8 mouse cellular contexts compared by ENCODE assay signal in the genomic region with DNA sequence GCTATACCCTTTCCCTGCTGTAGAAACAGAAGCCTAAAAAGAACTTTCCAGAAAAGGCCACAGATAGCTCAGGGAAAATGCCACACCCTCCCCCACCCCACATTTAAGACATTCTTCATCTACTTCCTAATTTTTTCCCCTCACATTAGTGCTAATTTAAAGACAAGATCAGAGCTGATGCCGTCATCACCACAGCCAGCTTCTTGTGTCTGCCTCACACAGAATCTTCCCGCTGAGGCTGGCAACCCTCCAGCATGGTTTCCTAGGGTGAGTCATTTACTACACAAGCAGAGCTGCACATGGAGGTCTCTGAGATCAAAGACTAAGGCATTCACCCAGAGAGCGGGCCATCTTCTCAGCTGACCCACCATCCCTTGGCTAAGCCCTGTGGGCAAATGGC. TPM values are rescaled to one million over a fixed set of nuclear protein-coding genes. Genes with fewer than 3 reads are reported as not detected.
A peak's percentile ranks its signal among the peaks of the same experiment; 100 is the strongest.
DNase-seq lines count a peak whose midpoint lies in the region; ATAC-seq lines count a peak whose summit lies in the region.

No protein-coding gene starts in this region.

- no peak overlapping the region for H3K9ac ChIP-seq in forebrain, embryonic 13.5 days
- no peak overlapping the region for H3K9ac ChIP-seq in midbrain, embryonic 16.5 days (ENCODE audit: low read depth, low read length)

- ATAC-seq in frontal cortex, adult (ENCODE audit: low TSS enrichment), result peak; percentile 67
- no peak for ATAC-seq in forebrain, embryonic 13.5 days
- ATAC-seq in midbrain, embryonic 16.5 days, result no peak

- H3K27me3 ChIP-seq in forebrain, embryonic 13.5 days, result no peaks in the 10 kb centered on the region
- H3K27me3 ChIP-seq in midbrain, embryonic 16.5 days (ENCODE audit: control insufficient read depth, insufficient read depth, low read depth, low read length), result no peaks in the 10 kb centered on the region

- no peak overlapping the region for H3K4me3 ChIP-seq in forebrain, embryonic 13.5 days
- no peak overlapping the region for H3K4me3 ChIP-seq in midbrain, embryonic 16.5 days (ENCODE audit: low read depth, low read length)

- DNase-seq in kidney, postnatal 4 days, result peak; percentile 67 to 78
- DNase-seq in kidney, adult 18-20 months, result no peak
- peak; percentile 88 to 94 for DNase-seq in adrenal gland, adult (ENCODE audit: inconsistent age in 2 of 2, low spot score in 1 of 2)
- DNase-seq in lung, postnatal 14 days, result peak; percentile 69
- DNase-seq in spleen, adult 12 weeks (ENCODE audit: low spot score), result no peak

- WGBS in forebrain, embryonic 13.5 days, result 57% methylated on average over 3 of the region's 3 CpGs
- 34% methylated on average over 3 of the region's 3 CpGs for WGBS in midbrain, embryonic 16.5 days

- no peaks in the 10 kb centered on the region for H3K4me1 ChIP-seq in forebrain, embryonic 13.5 days
- no peaks in the 10 kb centered on the region; the same call in 1 of the 2 replicates for H3K4me1 ChIP-seq in midbrain, embryonic 16.5 days (ENCODE audit: control insufficient read depth, insufficient read depth, low read length)

- no peaks in the 10 kb centered on the region; the same call in 1 of the 2 replicates for H3K9me3 ChIP-seq in forebrain, embryonic 13.5 days (replicated peaks)
- no peaks in the 10 kb centered on the region for H3K9me3 ChIP-seq in midbrain, embryonic 16.5 days (replicated peaks; ENCODE audit: control insufficient read depth, low read length, poor library complexity, severe bottlenecking)

- no peak overlapping the region for H3K27ac ChIP-seq in forebrain, embryonic 13.5 days
- H3K27ac ChIP-seq in midbrain, embryonic 16.5 days (ENCODE audit: low read length), result no peak overlapping the region

- H3K36me3 ChIP-seq in forebrain, embryonic 13.5 days (ENCODE audit: poor library complexity, severe bottlenecking), result no peaks in the 10 kb centered on the region
- H3K36me3 ChIP-seq in midbrain, embryonic 16.5 days (ENCODE audit: control insufficient read depth, insufficient read depth, low read length), result no peaks in the 10 kb centered on the region

- H3K4me2 ChIP-seq in forebrain, embryonic 13.5 days, result no peak overlapping the region
- H3K4me2 ChIP-seq in midbrain, embryonic 16.5 days (ENCODE audit: low read length), result no peak overlapping the region

RNA-seq across cellular contexts. Expression of gene C1qtnf2, which starts 21.5 kb away (rescaled TPM):
- polyA plus RNA-seq in forebrain, embryonic 13.5 days (2015; fragmentation: Nextera tagmentation; extraction: Ambion mirVana), result 2.2 and 2.6 TPM in 2 replicates
- polyA plus RNA-seq in midbrain, embryonic 16.5 days (2015; fragmentation: Nextera tagmentation; extraction: Ambion mirVana), result 10.2 and 12.9 TPM in 2 replicates

RNA-seq across cellular contexts. Expression of gene Ccnjl, which starts 33.1 kb away (rescaled TPM):
- polyA plus RNA-seq in forebrain, embryonic 13.5 days (2015; fragmentation: Nextera tagmentation; extraction: Ambion mirVana), result 13.9 and 15.1 TPM in 2 replicates
- 7.4 and 10.4 TPM in 2 replicates for polyA plus RNA-seq in midbrain, embryonic 16.5 days (2015; fragmentation: Nextera tagmentation; extraction: Ambion mirVana)

Comparison
In these comparisons a context has a peak if more than half of its experiments do, and no peak if none do; other contexts are left out.
1. DNase-seq: peak in kidney, postnatal 4 days (2 of 2), adrenal gland, adult (2 of 2) and lung, postnatal 14 days (single experiment); none in kidney, adult 18-20 months (single experiment) and spleen, adult 12 weeks (single experiment).